Mouse (Mus musculus): Measurements from ENCODE around the gene Rnf214.

The Rnf214 gene

DNA sequence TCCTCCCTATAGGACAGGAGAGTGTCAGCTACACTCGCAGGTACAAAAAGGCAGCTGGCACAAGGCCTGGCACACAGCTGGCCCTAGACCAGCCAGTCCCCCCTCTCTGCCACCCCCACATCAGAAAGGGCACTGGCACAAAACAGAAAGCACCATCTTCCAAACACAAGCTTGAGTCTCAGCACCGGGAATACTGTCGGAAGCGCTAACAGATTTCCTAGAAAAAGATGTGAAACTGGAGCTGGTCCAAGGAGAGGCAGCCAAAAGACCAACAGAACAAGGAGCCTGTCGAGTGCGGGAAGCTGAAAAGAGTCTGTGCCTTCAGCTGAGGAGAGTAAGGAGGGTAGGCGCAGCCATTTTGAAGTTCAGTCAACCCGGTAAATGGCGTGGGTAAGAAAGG lies 91.6 kb downstream of the Rnf214 start:
- DNase-seq (ENCODE audit: low spot score in 2 of 2): peak; percentile 82 to 86
